Mouse (Mus musculus) heart, embryonic 12.5 days (tissue): ENCODE results near the gene Dbx1. TPM values are rescaled to one million over a fixed set of nuclear protein-coding genes. Genes with fewer than 3 reads are reported as not detected.

ENCODE experiments used
- ATAC-seq: fragments of 200-750 bp; cut with Nextera tagmentation; 2 replicates; pipeline ENCODE4 v1.8.0; 2017; ENCODE audit warnings: moderate TSS enrichment, moderate library complexity; ENCODE audit not compliant: insufficient number of reproducible peaks, low FRiP score
- H3K27ac ChIP-seq: fragments of 300-500 bp; sonication (generic); 2 replicates; pipeline ENCODE4 v1.5.1; 2016; ENCODE audit warnings: mild to moderate bottlenecking, moderate library complexity; ENCODE audit not compliant: poor library complexity, severe bottlenecking
- H3K27me3 ChIP-seq: fragments of 300-500 bp; sonication (generic); replicated peaks from 2 replicates; pipeline ENCODE4 v1.6.1; 2016; ENCODE audit warnings: mild to moderate bottlenecking, moderate library complexity
- H3K36me3 ChIP-seq: fragments of 300-500 bp; sonication (generic); 2 replicates; pipeline ENCODE4 v1.6.1; 2016; ENCODE audit warnings: mild to moderate bottlenecking, moderate library complexity
- H3K4me1 ChIP-seq: fragments of 300-500 bp; sonication (generic); replicated peaks from 2 replicates; pipeline ENCODE4 v1.6.1; 2016; ENCODE audit warnings: mild to moderate bottlenecking
- H3K4me2 ChIP-seq: fragments of 300-500 bp; sonication (generic); 2 replicates; pipeline ENCODE4 v1.6.1; 2016; ENCODE audit warnings: mild to moderate bottlenecking, moderate library complexity
- H3K4me3 ChIP-seq: fragments of 300-500 bp; sonication (generic); 2 replicates; pipeline ENCODE4 v1.5.1; 2016; ENCODE audit warnings: mild to moderate bottlenecking
- H3K9ac ChIP-seq: fragments of 300-500 bp; sonication (generic); 2 replicates; pipeline ENCODE4 v1.6.1; 2016; ENCODE audit warnings: mild to moderate bottlenecking, moderate library complexity
- H3K9me3 ChIP-seq: fragments of 300-500 bp; sonication (generic); replicated peaks from 2 replicates; pipeline ENCODE4 v1.6.1; 2016; ENCODE audit warnings: mild to moderate bottlenecking, moderate library complexity
- WGBS: fragments of 180-500 bp; shearing (Covaris S2); methylation state at CpG from one replicate; pipeline ENCODE4 v1.1.7; 2016; 5-methylcytosine and 5-hydroxymethylcytosine counted together
- polyA plus RNA-seq: library from polyadenylated mRNA; unstranded; fragments of >200 nt; fragmentation: Nextera tagmentation; extraction: Ambion mirVana; gene quantifications from 2 replicates; pipeline ENCODE4 v1.2.1, GENCODE M21; 2016

Dbx1 gene
- polyA plus RNA-seq: 0.20 TPM in 1 of 2 replicates, not detected in the other

DNA sequence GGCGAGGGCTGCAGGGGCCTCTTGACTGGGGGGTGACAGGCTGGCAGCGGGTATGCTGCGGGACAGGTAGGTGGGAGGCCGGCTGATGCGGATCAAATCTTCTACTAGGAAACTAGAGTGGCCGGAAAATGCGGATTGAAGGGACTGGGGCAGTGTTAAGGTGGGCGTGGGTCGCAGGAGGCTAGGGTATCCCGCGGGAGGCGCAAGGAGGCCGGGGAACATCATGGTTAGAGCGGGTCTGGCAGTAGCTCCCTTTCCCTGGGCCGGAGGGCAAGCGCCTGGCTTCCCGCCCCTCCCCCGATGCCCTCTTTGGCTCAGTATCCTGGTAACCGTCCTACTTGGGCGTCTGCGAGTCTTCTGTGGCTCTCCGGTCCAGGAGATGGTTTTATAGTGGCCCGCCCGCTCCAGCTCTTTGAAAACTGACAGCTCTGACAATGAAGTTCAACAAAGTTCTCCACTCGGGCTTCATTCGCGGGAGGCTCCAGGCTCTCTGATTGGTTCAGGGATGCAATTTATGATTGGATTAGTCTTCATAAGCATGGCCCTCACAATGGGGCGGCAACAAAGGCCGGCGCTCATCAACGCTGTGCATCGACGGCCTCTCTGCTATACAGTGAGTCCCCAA is at the start of gene Dbx1:
TSS of gene Dbx1 (minus strand) at position 359 of the 625 bp plus-strand sequence.
- no peak within 1 kb of the TSS for H3K4me3 ChIP-seq
- under 1% methylated on average over 32 of the region's 33 CpGs for WGBS
- no peak within 1 kb of the TSS for H3K9ac ChIP-seq
- peaks cover 89% of the 10 kb centered on the region for H3K27me3 ChIP-seq
- no peaks in the 10 kb centered on the region for H3K9me3 ChIP-seq
- H3K27ac ChIP-seq: no peak within 1 kb of the TSS
- no peak for ATAC-seq
- H3K4me2 ChIP-seq: no peak within 1 kb of the TSS
- H3K4me1 ChIP-seq: peaks cover 32% of the 10 kb centered on the region
- no peaks in the 10 kb centered on the region for H3K36me3 ChIP-seq

DNA sequence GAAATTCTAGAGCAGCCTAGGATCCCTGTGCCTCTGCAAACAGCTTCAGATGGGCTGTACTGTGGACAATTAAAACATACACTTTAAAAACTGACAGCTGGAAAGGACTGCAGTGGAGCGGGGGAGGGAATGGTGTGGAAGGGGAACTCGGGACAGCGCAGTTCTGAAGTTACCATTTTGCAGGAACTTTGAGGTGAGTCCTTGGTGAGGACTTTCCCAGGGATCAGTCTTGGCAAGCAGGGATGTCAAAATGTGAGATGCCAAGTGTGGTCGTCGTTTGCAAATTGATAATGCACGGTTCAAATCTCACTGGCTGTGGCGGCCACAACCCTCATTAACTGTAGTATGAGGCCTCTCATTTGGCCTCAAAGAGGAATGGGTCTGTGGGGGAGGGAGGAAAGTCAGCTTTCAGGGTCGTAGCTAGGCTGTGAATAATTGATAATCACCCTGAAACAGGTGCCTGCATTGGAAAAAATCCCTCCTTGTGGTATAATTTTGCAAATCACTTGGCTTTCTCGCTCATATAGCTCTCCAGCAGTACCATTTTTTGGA is 42.3 kb upstream of the Dbx1 start:
- H3K9ac ChIP-seq: no peak overlapping the region
- no peak overlapping the region for H3K27ac ChIP-seq
- no peak overlapping the region for H3K4me2 ChIP-seq
- no peak for ATAC-seq
- no peaks in the 10 kb centered on the region for H3K36me3 ChIP-seq
- WGBS: 8% methylated on average over 9 of the region's 9 CpGs
- no peak overlapping the region for H3K4me3 ChIP-seq
- H3K27me3 ChIP-seq: peaks cover 80% of the 10 kb centered on the region
- no peaks in the 10 kb centered on the region; the same call in 1 of the 2 replicates for H3K9me3 ChIP-seq
- H3K4me1 ChIP-seq: peaks cover 5% of the 10 kb centered on the region; the same call in 1 of the 2 replicates

DNA sequence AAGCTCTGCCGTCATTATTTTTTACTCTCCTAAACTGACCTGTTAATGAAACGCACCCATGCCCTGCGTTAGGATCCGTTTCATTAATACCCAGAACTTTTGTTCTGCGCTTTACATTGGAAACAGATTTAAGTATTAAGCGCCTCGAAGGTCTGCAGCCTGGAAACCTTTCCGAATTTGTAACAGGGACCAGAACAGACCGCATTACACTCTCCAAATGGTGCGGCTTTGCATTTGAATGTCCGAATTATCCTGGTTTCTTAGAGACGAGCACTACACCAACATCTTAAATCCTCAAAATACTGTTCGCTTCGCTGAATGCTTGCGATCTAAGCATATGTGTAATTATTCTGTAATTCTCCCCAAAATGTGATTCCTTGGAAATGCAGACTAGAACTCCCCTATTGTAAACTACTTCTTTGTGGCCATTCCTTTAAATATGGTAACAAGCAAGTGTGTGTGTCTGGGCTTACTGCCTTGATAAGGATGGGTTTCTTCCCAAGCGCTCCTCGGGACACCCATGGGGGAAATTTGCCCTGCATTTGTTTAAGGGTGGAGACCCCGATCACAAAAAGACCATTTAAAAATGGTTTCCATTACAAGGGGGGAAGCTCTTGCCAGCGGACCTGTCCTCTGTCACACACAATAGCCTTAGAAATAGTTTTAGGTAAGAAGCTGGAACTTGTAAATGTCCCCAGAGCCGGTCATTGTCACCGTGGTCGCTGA is 41.6 kb upstream of the Dbx1 start:
- Histone ChIP-seq H3K9me3 (no peaks in the 10 kb centered on the region; the same call in 1 of the 2 replicates), H3K36me3 (no peaks in the 10 kb centered on the region), H3K27me3 (peaks cover 74% of the 10 kb centered on the region), H3K4me2 (no peak overlapping the region), H3K4me1 (peaks cover 5% of the 10 kb centered on the region; the same call in 1 of the 2 replicates), H3K9ac (no peak overlapping the region), H3K27ac (no peak overlapping the region), H3K4me3 (no peak overlapping the region)
- no peak for ATAC-seq
- WGBS: 5% methylated on average over 22 of the region's 22 CpGs

- H3K4me3 ChIP-seq: no peak overlapping the region
- peaks cover 64% of the 10 kb centered on the region for H3K27me3 ChIP-seq
- H3K36me3 ChIP-seq: no peaks in the 10 kb centered on the region
- H3K27ac ChIP-seq: no peak overlapping the region
- no peak overlapping the region for H3K4me2 ChIP-seq
- ATAC-seq: no peak
- no peak overlapping the region for H3K9ac ChIP-seq
- H3K4me1 ChIP-seq: peaks cover 5% of the 10 kb centered on the region; the same call in 1 of the 2 replicates
- WGBS: 4% methylated on average over 9 of the region's 9 CpGs
- no peaks in the 10 kb centered on the region; the same call in 1 of the 2 replicates for H3K9me3 ChIP-seq
Measured at GRCm38 (mm10) chr7:49677166-49677565, 40.5 kb upstream of the Dbx1 start.

DNA sequence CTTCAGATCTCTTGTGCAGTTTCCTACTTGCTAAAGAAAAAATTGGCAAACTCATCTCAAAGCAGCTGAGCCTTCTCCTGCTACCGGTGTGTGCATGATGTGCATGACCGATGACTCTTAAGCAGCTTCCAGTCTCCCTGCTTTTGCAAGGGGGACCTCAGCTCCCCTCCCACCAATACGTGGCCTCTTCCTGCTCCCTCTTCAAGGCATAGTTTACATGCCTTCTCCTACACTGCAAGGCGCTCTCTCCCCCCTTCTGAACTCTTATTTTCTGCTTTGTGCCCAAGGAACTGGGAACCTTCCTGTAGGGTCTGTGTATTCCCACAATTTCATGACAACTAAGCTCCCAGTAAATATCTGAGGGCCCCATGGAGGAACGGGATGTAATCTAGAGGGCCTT is 40.0 kb upstream of the Dbx1 start:
- 15% methylated on average over 5 of the region's 5 CpGs for WGBS
- no peak overlapping the region for H3K4me2 ChIP-seq
- no peak overlapping the region for H3K4me3 ChIP-seq
- no peaks in the 10 kb centered on the region; the same call in 1 of the 2 replicates for H3K9me3 ChIP-seq
- peaks cover 5% of the 10 kb centered on the region; the same call in 1 of the 2 replicates for H3K4me1 ChIP-seq
- no peaks in the 10 kb centered on the region for H3K36me3 ChIP-seq
- no peak overlapping the region for H3K27ac ChIP-seq
- peaks cover 59% of the 10 kb centered on the region for H3K27me3 ChIP-seq
- H3K9ac ChIP-seq: no peak overlapping the region
- no peak for ATAC-seq

- no peaks in the 10 kb centered on the region for H3K4me1 ChIP-seq
- WGBS: 80% methylated on average over 13 of the region's 13 CpGs
- no peak overlapping the region for H3K27ac ChIP-seq
- H3K9ac ChIP-seq: no peak overlapping the region
- no peak for ATAC-seq
- no peak overlapping the region for H3K4me3 ChIP-seq
- H3K9me3 ChIP-seq: no peaks in the 10 kb centered on the region
- H3K36me3 ChIP-seq: no peaks in the 10 kb centered on the region
- H3K4me2 ChIP-seq: no peak overlapping the region
- H3K27me3 ChIP-seq: peaks cover 15% of the 10 kb centered on the region
Measured at GRCm38 (mm10) chr7:49668260-49668857, 31.7 kb upstream of the Dbx1 start.

DNA sequence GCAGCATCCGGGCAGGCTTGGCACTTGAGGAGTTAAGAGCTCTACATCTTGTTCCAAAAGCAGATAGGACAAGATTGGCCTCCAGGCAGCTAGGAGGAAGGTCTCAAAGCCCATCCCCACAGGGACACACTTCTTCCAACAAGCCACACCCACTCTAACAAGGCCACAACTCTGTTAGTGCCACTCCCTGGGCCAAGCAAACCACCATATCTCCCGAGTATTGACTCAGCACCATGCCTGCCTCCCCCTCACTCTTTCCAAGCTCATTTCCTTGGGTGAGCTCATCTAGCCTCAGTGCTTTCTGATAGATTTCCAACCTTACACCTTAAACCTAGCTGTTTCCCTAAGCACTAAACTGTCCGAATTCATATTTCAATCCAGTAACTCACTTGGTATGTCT is 26.9 kb upstream of the Dbx1 start:
- Histone ChIP-seq H3K36me3 (no peaks in the 10 kb centered on the region), H3K4me3 (no peak overlapping the region), H3K9me3 (no peaks in the 10 kb centered on the region), H3K27me3 (peaks cover 43% of the 10 kb centered on the region), H3K27ac (no peak overlapping the region), H3K4me2 (no peak overlapping the region), H3K4me1 (peaks cover 10% of the 10 kb centered on the region), H3K9ac (no peak overlapping the region)
- ATAC-seq: no peak
- WGBS: 60% methylated on average over 3 of the region's 3 CpGs

GRCm38 (mm10) chr7:49662492-49663026 is 25.9 kb upstream of the Dbx1 start:
- Histone ChIP-seq H3K36me3 (no peaks in the 10 kb centered on the region), H3K9me3 (no peaks in the 10 kb centered on the region), H3K27me3 (peaks cover 44% of the 10 kb centered on the region), H3K4me1 (peaks cover 10% of the 10 kb centered on the region), H3K9ac (no peak overlapping the region), H3K4me2 (peak overlapping the region; percentile 57), H3K4me3 (peak overlapping the region; percentile 26; the same call in 1 of the 2 replicates), H3K27ac (no peak overlapping the region)
- ATAC-seq: no peak
- 7% methylated on average over 7 of the region's 7 CpGs for WGBS

DNA sequence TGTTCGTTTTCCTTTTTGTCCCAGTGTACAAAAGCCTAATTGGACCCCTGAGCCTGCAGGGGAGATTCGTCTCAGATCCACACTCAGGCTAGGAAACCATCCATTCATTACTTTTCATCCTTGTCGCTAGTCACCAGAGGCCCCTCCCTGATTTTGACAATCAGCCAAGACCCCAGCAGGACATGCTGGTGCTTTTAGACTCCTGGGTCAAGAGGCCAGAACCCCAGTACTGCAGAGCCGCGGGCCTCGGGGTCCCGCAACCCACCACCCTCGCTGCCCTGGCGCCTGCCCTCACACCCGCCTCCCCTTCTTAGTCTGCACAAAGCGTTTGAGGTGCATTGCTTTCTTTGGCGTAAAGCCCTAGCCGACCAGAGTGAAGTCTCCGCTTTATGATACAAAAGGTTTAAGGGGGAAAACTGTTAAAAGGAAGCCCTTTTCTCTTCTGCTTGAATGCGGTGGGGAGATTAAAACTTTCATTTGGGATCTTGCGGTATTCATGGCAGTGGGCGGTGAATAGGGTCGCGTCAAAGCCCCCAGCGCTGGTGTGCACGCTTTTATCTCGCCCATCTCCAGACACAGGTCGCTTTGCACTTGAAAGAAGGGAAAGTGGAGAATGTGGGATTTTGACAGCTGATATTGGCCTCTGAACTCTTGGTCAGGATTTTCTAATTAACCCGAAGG is 25.3 kb upstream of the Dbx1 start:
- Histone ChIP-seq H3K36me3 (no peaks in the 10 kb centered on the region), H3K27ac (no peak overlapping the region), H3K4me1 (peaks cover 10% of the 10 kb centered on the region), H3K9ac (no peak overlapping the region), H3K4me2 (peak overlapping the region; percentile 57), H3K9me3 (no peaks in the 10 kb centered on the region), H3K4me3 (peak overlapping the region; percentile 26), H3K27me3 (peaks cover 49% of the 10 kb centered on the region)
- no peak for ATAC-seq
- 4% methylated on average over 24 of the region's 24 CpGs for WGBS

DNA sequence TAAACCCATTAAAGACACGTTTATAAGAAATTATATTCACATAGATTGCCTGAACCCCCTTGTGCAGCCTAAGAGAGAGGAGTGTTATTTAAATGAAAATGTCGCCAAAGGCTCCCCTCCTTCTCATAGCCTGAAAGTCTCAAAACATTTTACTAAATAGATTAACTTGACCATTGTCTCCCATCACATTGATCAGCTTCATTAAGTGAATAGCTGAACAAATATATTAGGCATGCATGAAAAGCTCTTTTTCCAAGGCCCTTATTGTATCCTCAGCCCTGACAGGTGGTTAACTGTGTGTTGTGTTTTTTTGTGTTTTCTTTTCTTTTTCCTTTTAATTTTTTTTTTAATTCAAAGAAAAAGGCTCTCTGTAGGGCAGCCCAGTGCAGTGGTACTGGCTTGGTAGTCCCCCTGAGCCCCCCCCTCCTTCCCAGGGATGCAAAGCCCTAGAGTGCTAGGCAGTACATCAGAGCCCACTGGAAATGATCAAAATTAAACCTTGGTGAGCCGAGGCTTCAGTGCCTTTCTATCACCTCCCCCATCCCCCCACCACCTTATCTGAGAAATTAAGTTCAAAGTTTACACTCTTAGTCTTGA is 4.2 kb upstream of the Dbx1 start:
- no peak overlapping the region for H3K4me2 ChIP-seq
- H3K9me3 ChIP-seq: peaks cover 3% of the 10 kb centered on the region; the same call in 1 of the 2 replicates
- no peak overlapping the region for H3K27ac ChIP-seq
- no peak overlapping the region for H3K9ac ChIP-seq
- H3K4me1 ChIP-seq: peaks cover 10% of the 10 kb centered on the region; the same call in 1 of the 2 replicates
- no peaks in the 10 kb centered on the region for H3K36me3 ChIP-seq
- WGBS: 23% methylated on average over 3 of the region's 3 CpGs
- no peak for ATAC-seq
- peaks cover 60% of the 10 kb centered on the region for H3K27me3 ChIP-seq
- H3K4me3 ChIP-seq: no peak overlapping the region
